Mouse (Mus musculus) heart, embryonic 11.5 days (tissue): ENCODE data around the gene Tomm7. TPM values are rescaled to one million over a fixed set of nuclear protein-coding genes. Genes with fewer than 3 reads are reported as not detected.

Experiments used
- ATAC-seq: fragments of 200-750 bp; cut with Nextera tagmentation; replicated peaks from 2 replicates; pipeline ENCODE4 v1.8.0; 2017; ENCODE audit warnings: moderate library complexity; ENCODE audit not compliant: insufficient number of reproducible peaks, low FRiP score, low TSS enrichment
- H3K27ac ChIP-seq: fragments of 300-500 bp; sonication (generic); 2 replicates; pipeline ENCODE4 v1.5.1; 2014; ENCODE audit warnings: mild to moderate bottlenecking, low read depth, low read length
- H3K27me3 ChIP-seq: fragments of 300-500 bp; sonication (generic); 2 replicates; pipeline ENCODE4 v1.6.1; 2014; ENCODE audit warnings: mild to moderate bottlenecking, low read length, mixed read lengths; ENCODE audit not compliant: control insufficient read depth, insufficient read depth
- H3K36me3 ChIP-seq: fragments of 300-500 bp; sonication (generic); 2 replicates; pipeline ENCODE4 v1.6.1; 2014; ENCODE audit warnings: mild to moderate bottlenecking, low read length, moderate library complexity, mixed read lengths; ENCODE audit not compliant: control insufficient read depth, insufficient read depth
- H3K4me1 ChIP-seq: fragments of 300-500 bp; sonication (generic); 2 replicates; pipeline ENCODE4 v1.6.1; 2014; ENCODE audit warnings: low read length; ENCODE audit not compliant: control insufficient read depth, insufficient read depth
- H3K4me2 ChIP-seq: fragments of 300-500 bp; sonication (generic); 2 replicates; pipeline ENCODE4 v1.6.1; 2014; ENCODE audit warnings: mild to moderate bottlenecking, moderate library complexity
- H3K4me3 ChIP-seq: fragments of 300-500 bp; sonication (generic); 2 replicates; pipeline ENCODE4 v1.5.1; 2014; ENCODE audit warnings: low read depth, low read length
- H3K9ac ChIP-seq: fragments of 300-500 bp; sonication (generic); 2 replicates; pipeline ENCODE4 v1.6.1; 2014; ENCODE audit warnings: mild to moderate bottlenecking, low read depth, low read length, moderate library complexity
- H3K9me3 ChIP-seq: fragments of 300-500 bp; sonication (generic); replicated peaks from 2 replicates; pipeline ENCODE4 v1.6.1; 2016; ENCODE audit warnings: low read length; ENCODE audit not compliant: control insufficient read depth
- WGBS: fragments of 180-500 bp; shearing (Covaris S2); extraction: QIAGEN DNeasy Blood & Tissue Kit; methylation state at CpG from one replicate; pipeline ENCODE4 v1.1.7; 2014; ENCODE audit not compliant: insufficient replicate concordance; 5-methylcytosine and 5-hydroxymethylcytosine counted together
- polyA plus RNA-seq: library from polyadenylated mRNA; unstranded; fragments of >200 nt; fragmentation: Nextera tagmentation; extraction: Ambion mirVana; gene quantifications from 2 replicates; pipeline ENCODE4 v1.2.1, GENCODE M21; 2014

Gene Tomm7
- polyA plus RNA-seq, 1 experiment from 2014 or later = 96.8 TPM

GRCm38 (mm10) chr5:23792726-23793125, 51.2 kb downstream of the Tomm7 start:
- Histone ChIP-seq H3K36me3 (peaks cover 12% of the 10 kb centered on the region), H3K4me3 (no peak overlapping the region), H3K4me1 (peaks cover 5% of the 10 kb centered on the region), H3K9ac (no peak overlapping the region), H3K27me3 (no peaks in the 10 kb centered on the region), H3K27ac (no peak overlapping the region), H3K4me2 (no peak overlapping the region), H3K9me3 (no peaks in the 10 kb centered on the region)
- 94% methylated on average over 2 of the region's 2 CpGs for WGBS
- no peak for ATAC-seq

GRCm38 (mm10) chr5:23789078-23789612, 54.8 kb downstream of the Tomm7 start:
- H3K9me3 ChIP-seq = no peaks in the 10 kb centered on the region
- no peak for ATAC-seq
- peaks cover 3% of the 10 kb centered on the region for H3K36me3 ChIP-seq
- H3K27ac ChIP-seq = no peak overlapping the region
- no peak overlapping the region for H3K9ac ChIP-seq
- H3K27me3 ChIP-seq = no peaks in the 10 kb centered on the region
- H3K4me1 ChIP-seq = peaks cover 9% of the 10 kb centered on the region
- H3K4me3 ChIP-seq = no peak overlapping the region
- H3K4me2 ChIP-seq = no peak overlapping the region
- 79% methylated on average over 4 of the region's 4 CpGs for WGBS

Other genes with a start within 250 kb of the Tomm7 start
- gene Srpk2, start 159.5 kb downstream of the Tomm7 start, polyA plus RNA-seq = 44.0 and 46.4 TPM in 2 replicates
- 26.8 and 28.1 TPM in 2 replicates for gene Pus7, start 60.5 kb downstream of the Tomm7 start, polyA plus RNA-seq
- 22.0 and 31.7 TPM in 2 replicates for gene Rint1, start 56.5 kb downstream of the Tomm7 start, polyA plus RNA-seq
- 32.7 and 41.2 TPM in 2 replicates for gene Fam126a, start 186.5 kb upstream of the Tomm7 start, polyA plus RNA-seq